Mouse (Mus musculus): ENCODE data around the gene Cdh16. TPM values are rescaled to one million over a fixed set of nuclear protein-coding genes. Genes with fewer than 3 reads are reported as not detected.

The Cdh16 gene
- polyA plus RNA-seq, 1 experiment from 2014 or later = not detected

DNA sequence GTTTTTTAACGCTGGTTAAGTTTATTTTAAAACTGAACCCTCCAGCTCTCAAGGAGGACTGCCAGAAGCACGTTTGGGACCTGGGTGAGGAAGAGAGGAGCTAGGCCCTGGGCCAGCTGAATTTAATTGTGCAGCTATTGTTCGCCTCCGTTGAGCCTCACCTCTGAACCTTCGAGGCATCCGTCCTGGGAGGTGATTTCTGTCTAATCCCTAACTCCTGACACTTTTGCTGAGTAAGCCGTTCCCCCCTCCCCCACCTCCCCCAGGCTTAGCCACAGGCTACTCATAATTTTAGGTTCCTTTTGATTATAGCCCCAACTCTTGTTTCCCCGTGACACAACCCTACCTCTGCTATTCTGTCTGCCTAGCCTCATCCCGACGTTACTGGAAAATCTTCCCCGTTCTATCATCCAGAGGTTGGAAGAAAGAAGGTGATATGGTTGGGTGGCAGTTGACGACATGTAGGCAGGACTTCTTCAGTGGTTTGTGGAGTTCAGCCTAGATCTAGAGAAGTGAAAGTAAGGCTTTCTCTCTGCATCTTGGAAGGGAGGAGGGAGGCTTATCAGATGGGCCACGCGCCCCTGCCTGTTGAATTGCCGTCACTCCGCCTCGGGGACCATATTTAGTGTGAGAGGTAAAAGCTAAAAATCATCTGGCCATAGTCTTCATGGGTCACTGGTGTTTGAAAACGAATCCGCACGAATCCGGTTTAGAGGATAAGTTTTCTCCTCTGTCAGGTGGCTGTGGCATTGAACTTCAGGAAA, 28.2 kb downstream of the Cdh16 start:
- no peak overlapping the region for H3K4me3 ChIP-seq (ENCODE audit: low read depth, low read length)
- no peak overlapping the region for H3K9ac ChIP-seq (ENCODE audit: low read depth, low read length)

GRCm38 (mm10) chr8:104594611-104595362, 29.4 kb downstream of the Cdh16 start:
- no peak for DNase-seq (ENCODE audit: low spot score)
- H3K4me2 ChIP-seq (replicated peaks; ENCODE audit: low read depth, low read length) = no peak overlapping the region
- 0 out of 2 replicates have a peak, but pooled peaks cover 5% of the 10 kb centered on the region for H3K36me3 ChIP-seq (ENCODE audit: control insufficient read depth, insufficient read depth, low read length)
- no peak overlapping the region for H3K9ac ChIP-seq (ENCODE audit: low read depth, low read length)
- H3K4me3 ChIP-seq (ENCODE audit: low read depth, low read length) = no peak overlapping the region
- no peaks in the 10 kb centered on the region for H3K4me1 ChIP-seq (replicated peaks; ENCODE audit: control insufficient read depth, insufficient read depth, low read length)
- WGBS = 92% methylated on average over 19 of the region's 19 CpGs
- H3K27ac ChIP-seq (ENCODE audit: low read depth, low read length) = no peak overlapping the region
- H3K9me3 ChIP-seq (ENCODE audit: control insufficient read depth, low read length) = no peaks in the 10 kb centered on the region
- ATAC-seq (ENCODE audit: low FRiP score) = no peak
- no peaks in the 10 kb centered on the region for H3K27me3 ChIP-seq (ENCODE audit: control insufficient read depth, insufficient read depth, low read length)

More for the DNA sequence above, 28.2 kb downstream of the Cdh16 start:
- Histone ChIP-seq H3K36me3 (ENCODE audit: control insufficient read depth, insufficient read depth, low read length) (0 out of 2 replicates have a peak, but pooled peaks cover 5% of the 10 kb centered on the region), H3K9me3 (ENCODE audit: control insufficient read depth, low read length) (no peaks in the 10 kb centered on the region), H3K27ac (ENCODE audit: low read depth, low read length) (no peak overlapping the region), H3K4me2 (replicated peaks; ENCODE audit: low read depth, low read length) (no peak overlapping the region), H3K27me3 (ENCODE audit: control insufficient read depth, insufficient read depth, low read length) (no peaks in the 10 kb centered on the region), H3K4me1 (replicated peaks; ENCODE audit: control insufficient read depth, insufficient read depth, low read length) (no peaks in the 10 kb centered on the region)
- DNase-seq (ENCODE audit: low spot score) (no peak), ATAC-seq (ENCODE audit: low FRiP score) (no peak)
- WGBS = 88% methylated on average over 21 of the region's 21 CpGs

DNA sequence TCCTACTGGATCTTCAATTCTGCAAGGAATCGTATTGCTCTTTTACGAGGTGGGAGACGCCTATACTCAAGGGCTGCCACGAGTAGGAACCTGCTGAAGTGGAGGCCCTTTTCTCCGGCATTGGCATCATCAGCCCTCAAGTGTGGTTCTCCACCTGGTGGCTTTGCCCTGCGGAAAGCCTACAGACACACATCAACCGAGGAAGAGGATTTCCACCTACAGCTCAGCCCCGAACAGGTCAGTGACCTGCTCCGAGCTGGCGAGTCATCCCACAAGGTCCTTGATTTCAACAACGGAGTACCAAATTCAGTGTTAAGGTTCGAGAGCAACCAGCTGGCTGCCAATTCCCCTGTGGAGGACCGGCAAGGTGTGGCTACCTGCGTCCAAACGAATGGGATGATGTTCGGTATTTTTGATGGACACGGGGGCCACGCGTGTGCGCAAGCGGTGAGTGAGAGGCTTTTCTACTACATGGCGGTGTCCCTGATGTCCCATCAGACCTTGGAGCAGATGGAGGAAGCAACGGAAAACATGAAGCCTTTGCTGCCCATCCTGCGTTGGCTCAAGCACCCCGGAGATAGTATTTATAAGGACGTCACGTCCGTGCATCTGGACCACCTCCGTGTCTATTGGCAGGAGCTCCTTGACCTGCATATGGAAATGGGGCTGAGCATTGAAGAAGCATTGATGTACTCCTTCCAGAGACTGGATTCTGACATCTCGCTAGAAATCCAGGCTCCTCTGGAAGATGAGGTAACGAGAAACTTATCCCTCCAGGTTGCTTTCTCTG, 30.5 kb downstream of the Cdh16 start:
- Histone ChIP-seq H3K27ac (ENCODE audit: low read depth, low read length) (no peak overlapping the region), H3K4me1 (replicated peaks; ENCODE audit: control insufficient read depth, insufficient read depth, low read length) (no peaks in the 10 kb centered on the region), H3K4me2 (replicated peaks; ENCODE audit: low read depth, low read length) (no peak overlapping the region), H3K9me3 (ENCODE audit: control insufficient read depth, low read length) (no peaks in the 10 kb centered on the region), H3K36me3 (ENCODE audit: control insufficient read depth, insufficient read depth, low read length) (0 out of 2 replicates have a peak, but pooled peaks cover 5% of the 10 kb centered on the region), H3K27me3 (ENCODE audit: control insufficient read depth, insufficient read depth, low read length) (no peaks in the 10 kb centered on the region), H3K9ac (ENCODE audit: low read depth, low read length) (no peak overlapping the region), H3K4me3 (ENCODE audit: low read depth, low read length) (no peak overlapping the region)
- ATAC-seq (ENCODE audit: low FRiP score) (no peak), DNase-seq (ENCODE audit: low spot score) (no peak)
- WGBS = 95% methylated on average over 31 of the region's 31 CpGs

- no peak overlapping the region; the same call in 1 of the 2 replicates for H3K4me2 ChIP-seq (replicated peaks; ENCODE audit: low read depth, low read length)
- ATAC-seq (ENCODE audit: low FRiP score) = no peak
Observed at GRCm38 (mm10) chr8:104592566-104592965, 31.6 kb downstream of the Cdh16 start.

DNA sequence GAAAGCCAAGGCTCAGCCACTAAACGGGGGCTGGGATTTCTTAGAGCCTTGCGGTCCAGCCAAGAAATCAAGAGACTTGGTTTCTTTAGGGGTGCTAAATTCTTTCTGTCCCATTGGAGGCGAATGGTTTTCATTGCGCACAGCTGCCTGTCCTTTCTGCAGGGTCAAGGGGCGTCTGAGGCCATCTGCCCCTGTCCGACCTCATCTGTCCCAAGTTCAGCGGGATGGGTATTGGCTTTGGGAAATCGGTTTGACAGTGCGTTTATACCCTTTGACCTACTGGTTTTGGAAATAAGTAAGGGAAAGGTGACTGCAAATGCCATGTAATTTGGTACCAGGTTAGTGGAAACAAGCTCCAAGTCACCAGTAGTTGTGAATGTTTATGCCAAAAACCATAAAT, 32.3 kb downstream of the Cdh16 start:
- no peaks in the 10 kb centered on the region for H3K9me3 ChIP-seq (ENCODE audit: control insufficient read depth, low read length)
- H3K9ac ChIP-seq (ENCODE audit: low read depth, low read length) = peak overlapping the region; percentile 72
- no peaks in the 10 kb centered on the region for H3K4me1 ChIP-seq (replicated peaks; ENCODE audit: control insufficient read depth, insufficient read depth, low read length)
- peak overlapping the region; percentile 74 for H3K4me2 ChIP-seq (replicated peaks; ENCODE audit: low read depth, low read length)
- DNase-seq (ENCODE audit: low spot score) (no peak), ATAC-seq (ENCODE audit: low FRiP score) (no peak; the same call in 1 of the 2 replicates)
- H3K36me3 ChIP-seq (ENCODE audit: control insufficient read depth, insufficient read depth, low read length) = 0 out of 2 replicates have a peak, but pooled peaks cover 5% of the 10 kb centered on the region
- 0 out of 2 replicates have a peak overlapping the region, but pooled peaks have one; percentile 60 for H3K27ac ChIP-seq (ENCODE audit: low read depth, low read length)
- no peaks in the 10 kb centered on the region for H3K27me3 ChIP-seq (ENCODE audit: control insufficient read depth, insufficient read depth, low read length)
- WGBS = 2% methylated on average over 9 of the region's 9 CpGs
- H3K4me3 ChIP-seq (ENCODE audit: low read depth, low read length) = peak overlapping the region; percentile 68

More at GRCm38 (mm10) chr8:104592566-104592965, 31.6 kb downstream of the Cdh16 start:
- H3K4me3 ChIP-seq (ENCODE audit: low read depth, low read length) = no peak overlapping the region
- no peaks in the 10 kb centered on the region for H3K4me1 ChIP-seq (replicated peaks; ENCODE audit: control insufficient read depth, insufficient read depth, low read length)
- 74% methylated on average over 6 of the region's 6 CpGs for WGBS
- no peak overlapping the region for H3K27ac ChIP-seq (ENCODE audit: low read depth, low read length)
- H3K27me3 ChIP-seq (ENCODE audit: control insufficient read depth, insufficient read depth, low read length) = no peaks in the 10 kb centered on the region
- H3K9ac ChIP-seq (ENCODE audit: low read depth, low read length) = no peak overlapping the region
- no peak for DNase-seq (ENCODE audit: low spot score)
- 0 out of 2 replicates have a peak, but pooled peaks cover 5% of the 10 kb centered on the region for H3K36me3 ChIP-seq (ENCODE audit: control insufficient read depth, insufficient read depth, low read length)
- H3K9me3 ChIP-seq (ENCODE audit: control insufficient read depth, low read length) = no peaks in the 10 kb centered on the region

DNA sequence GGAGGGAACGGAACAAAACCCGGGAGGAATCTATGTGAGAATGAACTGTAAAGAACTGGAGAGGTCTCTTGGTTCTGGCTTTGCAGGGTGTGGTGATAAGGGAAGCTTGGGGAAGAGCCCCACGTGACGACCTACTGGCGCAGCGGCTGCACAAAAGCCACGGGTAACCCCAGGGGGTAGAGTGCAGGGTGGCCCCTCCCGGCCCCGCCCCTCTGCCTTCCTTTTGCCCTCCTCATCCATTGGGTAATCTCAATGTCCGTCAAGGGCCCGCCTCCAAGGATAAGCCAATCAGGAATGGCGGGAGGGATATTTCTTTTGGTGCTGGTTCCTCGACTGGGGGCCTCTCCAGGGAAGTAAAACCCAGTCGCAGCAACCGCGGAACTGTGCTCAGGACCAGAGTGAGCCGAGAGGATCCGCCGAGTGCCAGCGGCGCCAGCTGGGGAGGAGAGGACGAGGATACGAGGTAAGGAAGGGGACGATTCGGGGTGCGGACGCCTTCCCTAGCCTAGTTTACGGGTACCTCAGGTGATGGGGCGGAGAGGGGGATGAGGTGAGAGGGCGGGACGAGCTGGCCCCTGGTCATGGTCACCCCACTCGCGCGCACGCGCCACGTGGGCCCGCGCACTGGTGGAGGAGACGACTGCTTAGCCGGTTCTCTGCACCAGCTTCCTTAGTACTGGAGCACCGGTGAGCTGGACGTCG, 32.9 kb downstream of the Cdh16 start, which contains the start of gene Pdp2:
Gene Pdp2, plus strand, starts transcription at position 319 of the 702 bp plus-strand sequence.
- DNase-seq (ENCODE audit: low spot score) (peak; percentile 91), ATAC-seq (ENCODE audit: low FRiP score) (peak; percentile 99)
- peak within 1 kb of the TSS; percentile 74 for H3K4me2 ChIP-seq (replicated peaks; ENCODE audit: low read depth, low read length)
- H3K27ac ChIP-seq (ENCODE audit: low read depth, low read length) = peak within 1 kb of the TSS; percentile 60; the same call in 1 of the 2 replicates
- WGBS = 1% methylated on average over 43 of the region's 44 CpGs
- no peaks in the 10 kb centered on the region for H3K9me3 ChIP-seq (ENCODE audit: control insufficient read depth, low read length)
- H3K4me1 ChIP-seq (replicated peaks; ENCODE audit: control insufficient read depth, insufficient read depth, low read length) = no peaks in the 10 kb centered on the region
- H3K27me3 ChIP-seq (ENCODE audit: control insufficient read depth, insufficient read depth, low read length) = no peaks in the 10 kb centered on the region
- H3K9ac ChIP-seq (ENCODE audit: low read depth, low read length) = peak within 1 kb of the TSS; percentile 72
- peak within 1 kb of the TSS; percentile 68 for H3K4me3 ChIP-seq (ENCODE audit: low read depth, low read length)
- H3K36me3 ChIP-seq (ENCODE audit: control insufficient read depth, insufficient read depth, low read length) = 0 out of 2 replicates have a peak, but pooled peaks cover 5% of the 10 kb centered on the region

DNA sequence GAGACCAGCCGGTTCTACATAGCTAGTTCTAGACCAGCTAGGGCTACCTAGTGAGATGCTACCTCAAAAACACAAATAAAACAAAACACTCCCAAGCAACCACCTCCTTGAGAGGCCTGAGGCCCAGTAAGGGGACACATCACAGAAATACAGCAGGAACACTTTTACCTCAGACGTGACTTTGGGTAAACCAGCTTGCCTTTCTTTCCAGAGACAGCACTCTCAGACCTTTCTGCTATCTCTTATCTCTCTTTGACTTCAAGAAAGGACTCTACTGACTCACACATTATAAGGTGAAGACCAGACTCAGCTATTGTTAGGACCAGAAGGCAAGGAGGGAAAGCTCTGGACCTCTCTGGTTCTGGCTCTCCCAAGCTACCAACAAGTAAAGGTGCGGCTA, 33.9 kb downstream of the Cdh16 start:
- no peak overlapping the region for H3K4me3 ChIP-seq (ENCODE audit: low read depth, low read length)
- no peaks in the 10 kb centered on the region for H3K27me3 ChIP-seq (ENCODE audit: control insufficient read depth, insufficient read depth, low read length)
- no peaks in the 10 kb centered on the region for H3K4me1 ChIP-seq (replicated peaks; ENCODE audit: control insufficient read depth, insufficient read depth, low read length)
- no peak overlapping the region for H3K9ac ChIP-seq (ENCODE audit: low read depth, low read length)
- 0 out of 2 replicates have a peak, but pooled peaks cover 5% of the 10 kb centered on the region for H3K36me3 ChIP-seq (ENCODE audit: control insufficient read depth, insufficient read depth, low read length)
- 89% methylated on average over 3 of the region's 3 CpGs for WGBS
- no peaks in the 10 kb centered on the region for H3K9me3 ChIP-seq (ENCODE audit: control insufficient read depth, low read length)
- ATAC-seq (ENCODE audit: low FRiP score) = no peak
- H3K27ac ChIP-seq (ENCODE audit: low read depth, low read length) = no peak overlapping the region
- DNase-seq (ENCODE audit: low spot score) = no peak
- H3K4me2 ChIP-seq (replicated peaks; ENCODE audit: low read depth, low read length) = no peak overlapping the region

GRCm38 (mm10) chr8:104584522-104584921, 39.7 kb downstream of the Cdh16 start:
- Histone ChIP-seq H3K4me1 (replicated peaks; ENCODE audit: control insufficient read depth, insufficient read depth, low read length) (no peaks in the 10 kb centered on the region), H3K9me3 (ENCODE audit: control insufficient read depth, low read length) (no peaks in the 10 kb centered on the region), H3K27ac (ENCODE audit: low read depth, low read length) (no peak overlapping the region), H3K36me3 (ENCODE audit: control insufficient read depth, insufficient read depth, low read length) (no peaks in the 10 kb centered on the region), H3K4me3 (ENCODE audit: low read depth, low read length) (no peak overlapping the region), H3K9ac (ENCODE audit: low read depth, low read length) (no peak overlapping the region), H3K27me3 (ENCODE audit: control insufficient read depth, insufficient read depth, low read length) (no peaks in the 10 kb centered on the region), H3K4me2 (replicated peaks; ENCODE audit: low read depth, low read length) (no peak overlapping the region)
- DNase-seq (ENCODE audit: low spot score) (no peak), ATAC-seq (ENCODE audit: low FRiP score) (no peak)
- WGBS = 62% methylated on average over 1 of the region's 1 CpGs

All from hindbrain, embryonic 11.5 days (tissue).